Mouse (Mus musculus) limb, embryonic 14.5 days (tissue): ENCODE results near the gene Ginm1. TPM values are rescaled to one million over a fixed set of nuclear protein-coding genes. Genes with fewer than 3 reads are reported as not detected.

Source experiments
- ATAC-seq: fragments of 200-750 bp; cut with Nextera tagmentation; 2 replicates; pipeline ENCODE4 v1.8.0; 2017; ENCODE audit warnings: low read depth, moderate number of reproducible peaks, moderate TSS enrichment; ENCODE audit not compliant: low FRiP score
- DNase-seq: peaks from one replicate; pipeline ENCODE4 v3.0.0-alpha.2; 2015; ENCODE audit warnings: low spot score
- H3K27ac ChIP-seq: fragments of 300-500 bp; sonication (generic); replicated peaks from 2 replicates; pipeline ENCODE4 v1.5.1; 2014; ENCODE audit warnings: low read depth, mild to moderate bottlenecking, low read length, moderate library complexity, mixed read lengths
- H3K27me3 ChIP-seq: fragments of 300-500 bp; sonication (generic); 2 replicates; pipeline ENCODE4 v1.6.1; 2014; ENCODE audit warnings: low read length, mixed read lengths; ENCODE audit not compliant: control insufficient read depth, insufficient read depth
- H3K36me3 ChIP-seq: fragments of 300-500 bp; sonication (generic); 2 replicates; pipeline ENCODE4 v1.6.1; 2014; ENCODE audit warnings: mild to moderate bottlenecking, low read length, moderate library complexity, mixed read lengths; ENCODE audit not compliant: control insufficient read depth, insufficient read depth
- H3K4me1 ChIP-seq: fragments of 300-500 bp; sonication (generic); 2 replicates; pipeline ENCODE4 v1.6.1; 2014; ENCODE audit warnings: antibody characterized with exemption, low read length, mixed read lengths; ENCODE audit not compliant: control insufficient read depth, insufficient read depth
- H3K4me2 ChIP-seq: fragments of 300-500 bp; sonication (generic); replicated peaks from 2 replicates; pipeline ENCODE4 v1.6.1; 2014; ENCODE audit warnings: low read depth, mild to moderate bottlenecking, low read length, moderate library complexity; ENCODE audit not compliant: severe bottlenecking
- H3K4me3 ChIP-seq: fragments of 300-500 bp; sonication (generic); replicated peaks from 2 replicates; pipeline ENCODE4 v1.5.1; 2014; ENCODE audit warnings: low read length
- H3K9ac ChIP-seq: fragments of 300-500 bp; sonication (generic); 2 replicates; pipeline ENCODE4 v1.6.1; 2014; ENCODE audit warnings: mild to moderate bottlenecking, low read depth, low read length, moderate library complexity; ENCODE audit not compliant: severe bottlenecking
- H3K9me3 ChIP-seq: fragments of 300-500 bp; sonication (generic); 2 replicates; pipeline ENCODE4 v1.6.1; 2016; ENCODE audit warnings: low read length; ENCODE audit not compliant: control insufficient read depth
- POLR2A ChIP-seq: fragments of 200-500 bp; IDR thresholded peaks from 2 replicates; pipeline ENCODE4 v1.8.0; 2012; ENCODE audit warnings: inconsistent platforms, mild to moderate bottlenecking, moderate library complexity, borderline replicate concordance; ENCODE audit not compliant: insufficient read depth, insufficient read length; ENCODE audit errors: extremely low read depth
- WGBS: fragments of 180-500 bp; shearing (Covaris S2); extraction: QIAGEN DNeasy Blood & Tissue Kit; methylation state at CpG from one replicate; pipeline ENCODE4 v1.1.7; 2014; 5-methylcytosine and 5-hydroxymethylcytosine counted together
- polyA plus RNA-seq, 2 experiments: library from polyadenylated mRNA; depleted of rRNA in 1 of 2; stranded (reverse) in 1 of 2; unstranded in 1 of 2; fragments of >200 nt; fragmentation: Nextera tagmentation in 1 of 2; extraction: Ambion mirVana in 1 of 2; gene quantifications; 2 replicates each; pipeline versions ENCODE4 v1.2.1 to v1.2.3; 2012 to 2014

Gene Ginm1
- polyA plus RNA-seq, 2 experiments, result 49.2 to 86.2 TPM

DNA sequence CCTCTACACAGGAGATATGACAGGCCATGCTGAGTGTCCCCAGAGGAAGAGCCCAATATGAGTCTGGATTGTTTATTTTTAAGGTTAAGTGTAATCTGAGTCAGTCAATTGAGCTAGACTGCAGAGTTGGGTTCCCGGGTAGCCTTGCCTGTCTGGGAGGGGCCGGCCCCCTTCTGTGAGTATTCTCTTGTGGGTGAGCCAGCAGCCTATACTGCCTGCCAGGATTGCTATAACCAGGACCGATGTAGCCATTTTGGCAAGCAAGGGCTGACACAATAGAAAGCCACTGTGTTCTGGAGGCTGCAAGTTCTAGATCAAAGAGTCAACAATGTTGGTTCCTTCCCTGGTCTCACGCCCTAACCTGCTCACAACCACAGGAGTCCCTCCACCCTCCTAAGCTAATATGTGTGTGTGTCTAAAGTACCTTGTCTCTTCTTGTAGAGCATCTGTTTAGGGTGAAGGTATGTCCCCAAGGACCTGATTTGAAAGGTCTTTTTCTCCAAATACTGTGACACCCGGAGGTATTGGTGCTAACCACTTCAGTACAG, 46.3 kb upstream of the Ginm1 start:
- ATAC-seq, result no peak

DNA sequence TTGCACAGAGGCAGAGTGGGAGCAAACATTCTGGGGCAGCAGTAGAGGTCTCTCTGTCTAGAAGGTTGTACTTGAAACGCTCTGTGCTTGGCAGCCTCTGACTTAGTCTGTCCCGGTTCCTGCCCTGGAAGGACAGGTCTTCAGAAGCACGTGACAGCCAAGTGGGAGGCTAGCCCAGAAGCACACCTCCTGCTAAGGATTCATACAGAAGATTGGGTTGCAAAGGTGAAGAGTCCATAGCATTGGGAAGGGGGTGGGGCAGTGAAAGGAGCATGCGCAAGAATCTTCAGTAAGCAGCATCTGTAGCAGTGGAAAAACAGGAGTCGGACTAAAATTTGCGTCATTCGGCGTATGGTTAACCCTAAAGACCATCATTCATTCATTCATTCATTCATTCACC, 45.4 kb upstream of the Ginm1 start:
- H3K4me3 ChIP-seq, result no peak overlapping the region
- H3K9me3 ChIP-seq, result no peaks in the 10 kb centered on the region
- H3K4me2 ChIP-seq, result no peak overlapping the region
- TF ChIP-seq POLR2A, result no peak
- no peak for ATAC-seq
- H3K36me3 ChIP-seq, result no peaks in the 10 kb centered on the region
- 90% methylated on average over 8 of the region's 8 CpGs for WGBS
- peaks cover 12% of the 10 kb centered on the region; the same call in 1 of the 2 replicates for H3K4me1 ChIP-seq
- H3K27ac ChIP-seq, result no peak overlapping the region
- H3K9ac ChIP-seq, result no peak overlapping the region
- DNase-seq, result no peak
- no peaks in the 10 kb centered on the region for H3K27me3 ChIP-seq

More for the DNA sequence above, 46.3 kb upstream of the Ginm1 start:
- no peak for DNase-seq
- no peak for TF ChIP-seq POLR2A
- Histone ChIP-seq H3K27ac (no peak overlapping the region), H3K4me3 (no peak overlapping the region), H3K4me1 (peaks cover 12% of the 10 kb centered on the region; the same call in 1 of the 2 replicates), H3K27me3 (no peaks in the 10 kb centered on the region), H3K9me3 (no peaks in the 10 kb centered on the region), H3K9ac (no peak overlapping the region), H3K4me2 (no peak overlapping the region), H3K36me3 (no peaks in the 10 kb centered on the region)
- 82% methylated on average over 5 of the region's 5 CpGs for WGBS

DNA sequence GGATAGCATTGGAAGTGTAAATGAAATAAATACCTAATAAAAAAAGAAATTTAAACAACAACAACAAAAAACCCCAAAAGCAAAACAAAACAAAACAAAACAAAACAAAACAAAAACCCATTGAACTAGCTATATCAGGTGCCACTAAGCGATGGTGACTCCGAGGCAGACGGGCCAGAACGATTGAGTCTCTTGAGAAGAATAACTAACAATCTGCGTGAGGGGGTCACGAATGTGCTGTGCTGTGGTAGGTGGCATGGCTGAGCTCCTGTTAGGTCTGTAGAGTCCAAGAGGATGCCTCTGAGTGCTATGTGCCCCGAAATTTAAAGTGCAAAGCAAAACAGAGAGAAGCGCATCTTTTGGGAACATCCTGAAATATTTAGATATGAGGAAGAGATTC, 44.8 kb upstream of the Ginm1 start:
- DNase-seq (no peak), ATAC-seq (no peak)
- no peak for TF ChIP-seq POLR2A
- Histone ChIP-seq H3K27me3 (no peaks in the 10 kb centered on the region), H3K9me3 (no peaks in the 10 kb centered on the region), H3K36me3 (no peaks in the 10 kb centered on the region), H3K4me2 (no peak overlapping the region), H3K4me1 (peaks cover 13% of the 10 kb centered on the region; the same call in 1 of the 2 replicates), H3K9ac (no peak overlapping the region), H3K4me3 (no peak overlapping the region), H3K27ac (no peak overlapping the region)
- 90% methylated on average over 8 of the region's 8 CpGs for WGBS

DNA sequence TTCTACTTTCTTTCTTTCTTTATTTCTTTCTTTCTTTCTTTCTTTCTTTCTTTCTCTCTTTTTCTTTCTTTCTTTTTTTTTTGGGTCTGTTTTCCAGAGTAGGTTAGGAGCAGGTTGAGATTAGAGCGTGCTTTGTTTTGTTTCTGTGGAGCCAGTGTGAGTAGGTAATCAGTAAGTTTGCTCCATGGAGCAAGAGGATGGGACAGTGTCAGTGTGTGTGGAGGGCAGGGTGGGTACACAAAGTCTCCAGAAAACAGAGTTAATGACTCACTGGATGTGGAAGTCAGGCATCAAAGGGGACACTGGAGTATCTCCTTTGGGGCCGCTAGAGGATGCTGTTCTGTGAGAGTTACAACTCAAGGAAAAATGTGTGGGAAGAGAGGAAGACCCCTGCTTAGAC, 44.3 kb upstream of the Ginm1 start:
- no peak overlapping the region for H3K4me2 ChIP-seq
- 73% methylated on average over 2 of the region's 2 CpGs for WGBS

DNA sequence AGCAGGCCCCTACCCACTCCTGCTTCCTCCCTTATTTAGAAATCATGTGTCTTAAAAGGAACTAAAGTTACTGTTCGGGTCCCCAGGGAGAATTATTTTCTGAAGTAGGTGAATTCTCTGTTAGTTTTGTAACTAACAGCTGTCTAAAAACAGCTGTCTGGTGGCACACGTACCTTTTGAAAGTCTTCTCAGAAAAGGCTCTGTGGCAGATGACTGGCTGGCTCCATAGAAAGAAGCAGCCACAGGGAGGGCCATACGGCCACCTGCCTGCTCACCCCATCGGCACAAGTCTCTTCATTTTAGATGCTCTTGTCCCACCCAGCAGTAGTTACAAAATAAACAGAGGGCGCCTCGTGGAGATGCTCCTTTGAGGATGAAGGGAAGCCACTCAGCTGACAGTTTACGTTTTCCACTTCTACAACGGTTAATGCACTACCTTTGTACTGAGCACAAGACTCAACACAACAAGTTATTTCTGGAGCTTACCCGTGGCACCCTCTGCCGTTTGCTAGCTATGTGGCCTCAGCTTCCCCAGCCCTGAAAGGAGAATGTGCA, 42.1 kb upstream of the Ginm1 start:
- Histone ChIP-seq H3K27ac (no peak overlapping the region), H3K27me3 (no peaks in the 10 kb centered on the region), H3K4me3 (no peak overlapping the region), H3K36me3 (no peaks in the 10 kb centered on the region), H3K9ac (no peak overlapping the region), H3K4me2 (no peak overlapping the region), H3K9me3 (no peaks in the 10 kb centered on the region), H3K4me1 (peaks cover 13% of the 10 kb centered on the region; the same call in 1 of the 2 replicates)
- TF ChIP-seq POLR2A, result no peak
- no peak for DNase-seq
- ATAC-seq, result no peak
- WGBS, result 69% methylated on average over 10 of the region's 10 CpGs

More for the DNA sequence above, 44.3 kb upstream of the Ginm1 start:
- no peak overlapping the region for H3K27ac ChIP-seq
- TF ChIP-seq POLR2A, result no peak
- H3K4me1 ChIP-seq, result peaks cover 17% of the 10 kb centered on the region; the same call in 1 of the 2 replicates
- no peaks in the 10 kb centered on the region for H3K9me3 ChIP-seq
- ATAC-seq (no peak), DNase-seq (no peak)
- no peaks in the 10 kb centered on the region for H3K36me3 ChIP-seq
- no peak overlapping the region for H3K9ac ChIP-seq
- no peaks in the 10 kb centered on the region for H3K27me3 ChIP-seq
- H3K4me3 ChIP-seq, result no peak overlapping the region
